Mouse (Mus musculus): ENCODE data around the gene Cuedc2. TPM values are rescaled to one million over a fixed set of nuclear protein-coding genes. Genes with fewer than 3 reads are reported as not detected.

The Cuedc2 gene
- total RNA-seq, 2 experiments from 2014 or later, result 56.1 to 56.5 TPM

DNA sequence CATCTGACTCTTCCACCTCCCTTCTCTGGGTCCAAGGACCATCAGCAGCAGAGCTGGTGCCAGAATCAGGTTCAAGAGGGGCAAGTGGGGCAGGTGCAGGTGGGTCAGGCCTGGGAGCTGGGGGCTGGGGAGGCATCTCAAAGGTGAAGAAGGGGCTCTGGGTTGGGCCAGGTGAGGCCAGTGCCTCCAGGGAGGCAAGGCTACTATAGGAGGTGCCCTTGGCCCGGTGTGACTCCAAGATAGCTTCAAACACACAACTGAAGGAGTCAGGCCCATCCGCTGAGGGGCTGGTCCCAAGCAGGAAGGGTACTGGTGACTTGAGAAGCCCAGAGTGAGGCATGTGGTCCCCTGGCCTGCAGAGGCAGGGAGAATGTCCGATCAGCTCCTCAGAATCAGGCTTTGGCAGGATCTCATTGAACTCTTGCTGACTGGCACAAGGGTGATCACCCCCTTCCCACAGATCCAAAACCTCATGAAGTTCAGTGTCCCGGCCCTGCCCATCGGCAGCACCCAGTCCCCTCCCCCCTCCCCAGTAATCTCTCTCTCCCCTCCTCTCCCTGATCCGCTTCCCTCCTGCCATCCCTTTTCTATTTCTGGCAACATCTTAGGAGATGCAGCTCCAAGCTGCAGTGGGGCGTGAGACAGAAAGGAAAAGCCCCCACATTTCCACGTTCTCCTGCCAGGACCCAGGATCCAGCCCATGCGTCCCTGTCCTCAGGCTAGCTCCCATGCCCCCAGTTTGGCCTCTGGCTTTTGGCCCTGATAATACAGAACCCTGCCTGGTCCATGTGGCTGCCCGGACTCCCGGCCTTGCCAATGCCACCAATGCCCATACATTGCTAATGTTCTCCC is 16.1 kb downstream of the Cuedc2 start:
- no peak for DNase-seq

DNA sequence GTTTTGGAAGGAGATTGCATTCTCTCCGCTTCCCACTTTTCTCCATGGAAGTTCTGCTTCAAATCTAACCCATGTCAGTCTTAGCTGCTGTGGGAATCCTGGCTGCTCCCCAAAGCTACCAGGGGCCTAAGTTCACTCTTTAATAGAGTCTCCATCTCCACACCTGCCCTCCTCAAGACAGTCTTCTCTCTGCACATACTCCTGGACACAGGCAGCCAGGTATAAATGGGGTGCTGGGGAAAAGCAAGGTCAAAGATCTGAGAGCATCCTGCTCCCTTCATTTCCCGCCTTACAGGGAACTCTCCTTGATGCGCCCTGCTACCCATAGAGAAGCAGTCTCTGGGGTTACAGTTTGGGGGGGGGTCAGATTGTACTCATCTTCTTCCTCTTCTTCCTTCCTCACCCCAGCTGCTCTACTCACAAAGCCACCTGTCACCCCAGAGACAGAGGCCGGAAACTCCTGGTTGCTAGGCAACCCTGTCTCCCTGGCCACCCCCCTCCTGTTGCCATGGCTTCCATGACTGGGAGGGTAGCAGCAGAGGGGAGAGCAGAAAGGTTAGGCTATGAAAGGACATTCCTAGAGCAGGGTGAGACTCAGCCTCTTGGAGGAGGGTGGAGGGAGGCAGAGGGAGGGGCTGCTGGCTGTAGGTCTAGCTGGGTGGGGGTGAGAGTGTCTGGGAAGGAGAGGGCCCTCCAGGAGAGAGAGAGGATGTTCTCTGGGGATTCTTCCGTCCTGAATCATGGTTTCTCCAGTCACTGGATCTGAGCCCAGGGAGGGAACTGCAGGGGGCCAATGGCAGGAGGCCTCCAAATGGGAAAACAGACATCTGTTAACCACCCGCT is 17.2 kb downstream of the Cuedc2 start:
- DNase-seq, result no peak

- DNase-seq, result no peak
Observed at GRCm38 (mm10) chr19:46320076-46320785, 18.3 kb downstream of the Cuedc2 start.

DNA sequence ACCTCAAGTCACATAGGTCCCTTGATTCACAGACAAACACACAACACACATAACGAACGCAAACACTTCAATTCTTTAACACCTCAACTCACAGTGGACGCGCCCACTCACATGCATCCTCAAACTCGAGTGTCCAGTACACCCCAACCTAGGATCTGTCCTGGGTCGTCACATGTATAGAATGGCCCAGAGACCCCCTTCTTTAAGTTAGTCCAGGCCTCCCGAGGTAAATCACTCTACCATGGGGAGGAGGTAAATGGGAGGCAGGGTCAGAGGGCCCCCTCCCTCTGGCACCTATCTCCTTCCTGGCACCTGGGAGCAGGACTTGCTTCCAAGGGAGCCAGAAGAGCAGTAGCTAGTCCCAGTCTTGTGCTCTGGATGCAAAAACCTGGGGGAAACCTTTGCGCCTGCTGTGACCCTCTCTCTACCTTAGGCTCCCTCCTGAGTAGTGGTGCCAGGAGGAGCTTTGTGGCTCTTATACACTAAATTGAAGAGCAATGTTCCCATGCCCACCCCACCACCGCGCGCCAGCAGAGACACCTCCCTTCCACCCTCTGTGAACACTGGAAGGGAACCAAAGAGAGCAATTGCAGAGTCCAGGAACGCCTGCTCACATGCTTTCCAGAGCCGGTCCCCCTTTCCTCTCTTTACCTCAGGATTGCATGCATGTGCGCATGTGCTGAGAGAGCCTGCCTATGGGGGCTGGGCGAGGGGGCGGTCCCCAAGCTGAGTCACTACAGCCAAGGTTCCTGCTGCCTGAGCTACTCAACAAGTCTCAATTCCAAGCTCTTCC is 19.7 kb downstream of the Cuedc2 start:
- DNase-seq, result peak; percentile 3

GRCm38 (mm10) chr19:46318031-46318471 is 20.5 kb downstream of the Cuedc2 start:
- peak; percentile 24 for DNase-seq

DNA sequence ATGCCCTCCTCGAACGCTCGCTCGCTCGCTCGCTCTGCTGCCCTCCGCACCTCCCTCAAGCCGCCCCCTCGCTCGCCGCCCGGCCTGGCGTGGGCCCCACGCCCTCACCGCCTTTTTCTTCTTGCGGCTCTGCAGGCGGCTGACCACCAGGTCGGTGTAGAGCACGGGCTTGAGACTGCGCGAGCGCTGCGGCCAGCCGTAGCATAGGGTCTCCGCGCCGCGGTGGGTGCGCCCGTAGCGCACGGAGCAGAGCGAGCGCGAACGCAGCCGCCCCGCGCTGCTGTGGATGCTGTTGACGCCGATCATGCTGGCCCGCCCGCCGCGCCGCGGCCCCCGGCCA is 21.0 kb downstream of the Cuedc2 start:
- peak; percentile 2 for DNase-seq

DNA sequence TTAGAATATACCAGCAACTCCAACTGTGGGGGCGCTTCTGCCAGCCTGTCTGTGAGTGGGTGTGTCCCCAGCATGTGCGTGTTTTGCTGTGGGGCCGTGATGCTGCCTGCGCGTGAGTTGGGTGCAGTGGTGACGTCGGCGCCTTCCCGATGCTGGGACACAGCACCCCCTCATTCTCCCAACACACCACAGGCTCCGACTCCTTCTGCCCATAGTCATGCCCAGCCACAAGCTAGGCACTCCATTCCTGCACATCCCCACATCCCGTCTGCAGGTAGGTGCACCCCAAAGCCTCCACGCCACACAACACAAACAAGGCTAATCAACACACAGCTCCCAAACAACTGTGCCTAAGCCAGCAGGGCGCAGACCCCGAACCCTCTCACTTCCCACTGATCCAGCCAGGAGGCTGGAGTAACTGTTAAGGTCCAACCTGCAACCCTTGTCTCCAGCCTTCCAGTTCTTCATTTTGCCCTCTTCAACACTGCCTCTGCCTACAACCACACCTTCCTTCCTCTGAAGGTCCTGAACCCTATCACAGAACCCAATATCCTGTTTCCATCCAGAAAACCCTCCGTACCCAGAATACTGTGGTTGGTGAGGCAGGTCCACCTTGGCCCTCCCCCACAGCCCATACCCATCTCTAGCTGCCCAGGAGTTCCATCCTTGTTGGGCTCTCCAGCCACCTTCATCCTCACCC is 21.5 kb downstream of the Cuedc2 start:
- peak; percentile 4 for DNase-seq

GRCm38 (mm10) chr19:46315752-46316610 is 22.5 kb downstream of the Cuedc2 start:
- DNase-seq, result peak; percentile 3

- no peak for DNase-seq
Observed at GRCm38 (mm10) chr19:46314872-46315742, 23.4 kb downstream of the Cuedc2 start.

DNA sequence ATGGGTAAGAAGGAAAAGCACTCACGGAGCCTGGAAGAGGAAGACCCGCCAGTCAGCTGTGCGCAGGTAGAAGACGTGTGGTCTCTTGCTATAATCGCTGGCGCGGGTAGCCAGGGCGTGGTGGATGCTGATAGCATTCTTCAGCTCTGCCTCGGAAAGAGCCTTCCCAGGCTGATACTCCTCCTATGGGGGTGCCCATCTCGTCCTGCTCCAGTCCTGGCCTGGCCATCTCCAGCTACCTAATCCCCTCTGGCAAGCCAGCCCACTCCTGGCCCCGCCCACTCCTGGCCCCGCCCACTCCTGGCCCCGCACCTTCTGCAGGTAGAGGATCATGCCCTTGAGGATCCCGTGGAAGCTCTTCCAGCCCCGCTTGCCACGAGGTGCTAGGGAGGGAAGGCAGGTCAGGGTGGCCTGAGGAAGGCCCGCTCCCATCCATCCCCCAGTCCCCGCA is 24.3 kb downstream of the Cuedc2 start:
- DNase-seq, result peak; percentile 7

- peak; percentile 3 for DNase-seq
Observed at GRCm38 (mm10) chr19:46313591-46313990, 24.9 kb downstream of the Cuedc2 start.

GRCm38 (mm10) chr19:46313116-46313515 is 25.4 kb downstream of the Cuedc2 start:
- peak; percentile 2 for DNase-seq

- peak; percentile 5 for DNase-seq
Observed at GRCm38 (mm10) chr19:46312566-46312965, 25.9 kb downstream of the Cuedc2 start.

DNA sequence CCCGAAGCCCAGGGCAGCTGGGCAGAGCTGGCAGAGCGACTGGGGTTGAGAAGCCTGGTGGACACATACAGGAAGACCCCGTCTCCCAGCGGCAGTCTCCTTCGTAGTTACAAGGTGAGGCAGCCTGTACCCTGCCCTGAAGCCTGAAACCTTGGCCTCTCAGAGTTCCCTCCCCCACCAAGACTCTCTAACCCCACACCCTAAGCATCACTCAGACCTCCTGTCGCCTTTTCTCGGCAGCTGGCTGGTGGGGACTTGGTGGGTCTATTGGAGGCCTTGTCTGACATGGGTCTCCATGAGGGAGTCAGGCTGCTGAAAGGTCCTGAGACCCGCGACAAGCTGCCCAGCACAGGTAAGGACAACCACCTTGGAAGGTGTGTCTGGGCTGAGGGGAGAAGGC is 27.2 kb downstream of the Cuedc2 start:
- peak; percentile 4 for DNase-seq

GRCm38 (mm10) chr19:46310312-46310865 is 28.1 kb downstream of the Cuedc2 start:
- DNase-seq, result peak; percentile 4

GRCm38 (mm10) chr19:46309651-46310305 is 28.7 kb downstream of the Cuedc2 start:
- DNase-seq, result peak; percentile 4

GRCm38 (mm10) chr19:46308706-46309435 is 29.6 kb downstream of the Cuedc2 start:
- peak; percentile 71 for DNase-seq
